Mouse (Mus musculus): Measurements from ENCODE around the gene Six5.

GRCm38 (mm10) chr7:19093174-19093521, 1.2 kb upstream of the Six5 start:
- TF ChIP-seq CTCF (conservative IDR thresholded peaks at IDR 0.05; ENCODE audit: low read length), result peak; percentile 47
- TF ChIP-seq POU5F1 (IDR thresholded peaks at IDR 0.05; ENCODE audit: borderline replicate concordance, low read length), result no peak

Data from E14TG2a.4 (cell line).